Mouse (Mus musculus): ENCODE data around the gene Zdhhc6. TPM values are rescaled to one million over a fixed set of nuclear protein-coding genes. Genes with fewer than 3 reads are reported as not detected.

Gene Zdhhc6
- polyA plus RNA-seq, 1 experiment from 2014 or later, result 112 TPM

DNA sequence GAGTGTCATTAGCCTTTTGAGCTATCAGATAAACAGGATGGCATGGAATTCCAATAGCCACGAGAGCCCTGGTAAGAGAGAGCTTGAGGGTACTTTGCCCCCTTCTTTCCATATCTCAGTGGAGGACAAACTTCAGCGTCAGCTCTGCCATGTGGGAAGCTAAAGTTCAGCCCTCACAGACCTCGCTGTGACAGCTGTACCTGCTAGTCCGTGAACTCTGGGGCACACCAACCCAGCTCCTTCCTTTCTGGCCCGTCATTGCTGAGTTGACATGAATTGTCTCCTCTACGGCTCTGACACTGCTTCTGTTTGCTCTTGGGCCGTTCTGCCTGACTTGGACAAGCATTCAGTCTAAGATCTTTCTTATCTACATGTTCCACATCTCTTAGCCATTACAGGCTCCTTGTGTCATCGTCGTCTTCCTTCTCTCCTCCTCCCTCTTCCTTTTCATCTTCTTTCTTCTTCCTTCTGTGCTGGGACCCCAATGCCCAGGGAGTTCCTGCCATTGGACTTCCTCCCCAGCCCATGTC, 67.8 kb downstream of the Zdhhc6 start:
- no peak for ATAC-seq (ENCODE audit: low FRiP score)
- Histone ChIP-seq H3K4me3 (ENCODE audit: low read depth, low read length) (no peak overlapping the region), H3K9me3 (ENCODE audit: control insufficient read depth, low read length) (no peaks in the 10 kb centered on the region), H3K4me2 (no peak overlapping the region), H3K36me3 (ENCODE audit: control insufficient read depth, insufficient read depth, low read length) (no peaks in the 10 kb centered on the region), H3K27ac (ENCODE audit: low read depth, low read length) (no peak overlapping the region), H3K4me1 (ENCODE audit: control insufficient read depth, insufficient read depth, low read length) (peaks cover under 1% of the 10 kb centered on the region; the same call in 1 of the 2 replicates), H3K27me3 (ENCODE audit: control insufficient read depth, insufficient read depth, low read length) (no peaks in the 10 kb centered on the region; the same call in 1 of the 2 replicates), H3K9ac (ENCODE audit: low read length) (no peak overlapping the region)
- WGBS, result 77% methylated on average over 9 of the region's 9 CpGs
- DNase-seq (ENCODE audit: low spot score, missing footprints), result no peak

GRCm38 (mm10) chr19:55247563-55247962, 68.3 kb downstream of the Zdhhc6 start:
- Histone ChIP-seq H3K4me3 (ENCODE audit: low read depth, low read length) (no peak overlapping the region), H3K36me3 (ENCODE audit: control insufficient read depth, insufficient read depth, low read length) (no peaks in the 10 kb centered on the region), H3K9ac (ENCODE audit: low read length) (no peak overlapping the region), H3K9me3 (ENCODE audit: control insufficient read depth, low read length) (no peaks in the 10 kb centered on the region), H3K4me1 (ENCODE audit: control insufficient read depth, insufficient read depth, low read length) (no peaks in the 10 kb centered on the region), H3K27ac (ENCODE audit: low read depth, low read length) (no peak overlapping the region), H3K27me3 (ENCODE audit: control insufficient read depth, insufficient read depth, low read length) (no peaks in the 10 kb centered on the region; the same call in 1 of the 2 replicates), H3K4me2 (no peak overlapping the region)
- ATAC-seq (ENCODE audit: low FRiP score) (no peak), DNase-seq (ENCODE audit: low spot score, missing footprints) (no peak)
- 82% methylated on average over 5 of the region's 5 CpGs for WGBS

GRCm38 (mm10) chr19:55244791-55245231, 71.0 kb downstream of the Zdhhc6 start:
- ATAC-seq (ENCODE audit: low FRiP score), result no peak
- 30% methylated on average over 7 of the region's 7 CpGs for WGBS
- H3K9me3 ChIP-seq (ENCODE audit: control insufficient read depth, low read length), result no peaks in the 10 kb centered on the region
- H3K27ac ChIP-seq (ENCODE audit: low read depth, low read length), result no peak overlapping the region
- H3K27me3 ChIP-seq (ENCODE audit: control insufficient read depth, insufficient read depth, low read length), result no peaks in the 10 kb centered on the region
- no peaks in the 10 kb centered on the region for H3K4me1 ChIP-seq (ENCODE audit: control insufficient read depth, insufficient read depth, low read length)
- H3K4me3 ChIP-seq (ENCODE audit: low read depth, low read length), result no peak overlapping the region
- H3K36me3 ChIP-seq (ENCODE audit: control insufficient read depth, insufficient read depth, low read length), result no peaks in the 10 kb centered on the region
- no peak overlapping the region for H3K9ac ChIP-seq (ENCODE audit: low read length)
- DNase-seq (ENCODE audit: low spot score, missing footprints), result no peak
- no peak overlapping the region for H3K4me2 ChIP-seq

DNA sequence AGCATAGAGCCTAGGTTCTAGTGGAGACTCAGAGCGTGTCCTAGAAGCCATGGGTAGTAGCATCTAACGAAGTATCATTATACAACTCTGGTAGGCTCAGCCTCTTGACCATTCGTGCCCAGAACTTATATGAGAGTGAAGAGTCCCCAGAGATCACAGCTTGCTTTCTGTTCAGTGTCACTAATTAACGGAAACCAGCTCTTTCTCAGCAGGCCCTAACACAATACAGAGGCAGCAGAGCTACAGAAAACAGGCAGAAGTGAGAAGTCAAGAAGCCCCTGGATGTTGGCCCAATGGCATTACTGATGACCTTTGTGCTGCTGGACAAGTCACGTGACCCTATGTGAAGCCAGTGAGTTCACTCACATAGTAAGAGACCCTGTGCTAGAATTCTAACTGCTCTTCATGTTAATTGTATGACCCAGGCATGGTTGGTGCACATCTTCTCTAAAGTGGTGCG, 74.6 kb downstream of the Zdhhc6 start, which contains the start of gene Gucy2g:
Gucy2g (minus strand) TSS at position 51 of the 460 bp plus-strand sequence.
- ATAC-seq (ENCODE audit: low FRiP score) (no peak), DNase-seq (ENCODE audit: low spot score, missing footprints) (no peak)
- Histone ChIP-seq H3K9ac (ENCODE audit: low read length) (no peak within 1 kb of the TSS), H3K4me2 (no peak within 1 kb of the TSS), H3K36me3 (ENCODE audit: control insufficient read depth, insufficient read depth, low read length) (no peaks in the 10 kb centered on the region), H3K27me3 (ENCODE audit: control insufficient read depth, insufficient read depth, low read length) (no peaks in the 10 kb centered on the region), H3K4me1 (ENCODE audit: control insufficient read depth, insufficient read depth, low read length) (no peaks in the 10 kb centered on the region), H3K4me3 (ENCODE audit: low read depth, low read length) (no peak within 1 kb of the TSS), H3K9me3 (ENCODE audit: control insufficient read depth, low read length) (no peaks in the 10 kb centered on the region), H3K27ac (ENCODE audit: low read depth, low read length) (no peak within 1 kb of the TSS)
- WGBS, result 79% methylated on average over 6 of the region's 6 CpGs

DNA sequence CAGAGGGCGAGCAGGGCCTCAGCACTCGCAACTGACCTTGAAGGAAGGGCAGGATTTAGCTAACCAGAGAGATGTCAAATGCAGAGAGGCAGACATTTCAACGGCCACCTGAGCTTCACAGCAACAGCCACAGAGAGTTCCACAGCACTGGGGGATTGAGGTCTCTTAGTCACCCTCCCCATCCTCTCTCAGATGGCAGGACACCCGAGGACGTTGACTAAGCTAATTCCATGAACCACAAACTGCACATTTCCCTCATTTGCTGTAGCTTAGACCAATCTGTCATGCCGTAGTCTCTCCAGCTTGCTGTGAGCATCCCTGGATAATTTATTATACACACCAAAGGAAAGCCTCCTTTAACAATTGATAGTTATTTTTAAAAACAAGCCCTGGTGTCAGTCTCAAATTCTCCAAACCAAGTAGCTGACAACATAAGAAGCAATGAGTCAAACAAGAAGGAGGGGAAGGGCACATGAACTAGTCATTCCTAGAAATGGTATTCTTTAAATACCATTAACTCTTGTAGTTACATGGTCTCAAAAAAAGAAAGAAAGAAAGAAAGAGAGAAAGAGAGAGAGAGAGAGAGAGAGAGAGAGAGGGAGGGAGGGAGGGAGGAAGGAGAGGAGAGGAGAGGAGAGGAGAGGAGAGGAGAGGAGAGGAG, 75.9 kb downstream of the Zdhhc6 start:
- H3K9ac ChIP-seq (ENCODE audit: low read length), result no peak overlapping the region
- H3K9me3 ChIP-seq (ENCODE audit: control insufficient read depth, low read length), result no peaks in the 10 kb centered on the region
- H3K27me3 ChIP-seq (ENCODE audit: control insufficient read depth, insufficient read depth, low read length), result no peaks in the 10 kb centered on the region
- no peak overlapping the region for H3K27ac ChIP-seq (ENCODE audit: low read depth, low read length)
- no peaks in the 10 kb centered on the region for H3K4me1 ChIP-seq (ENCODE audit: control insufficient read depth, insufficient read depth, low read length)
- no peak overlapping the region for H3K4me3 ChIP-seq (ENCODE audit: low read depth, low read length)
- 79% methylated on average over 6 of the region's 6 CpGs for WGBS
- ATAC-seq (ENCODE audit: low FRiP score) (no peak), DNase-seq (ENCODE audit: low spot score, missing footprints) (no peak)
- no peaks in the 10 kb centered on the region for H3K36me3 ChIP-seq (ENCODE audit: control insufficient read depth, insufficient read depth, low read length)
- no peak overlapping the region for H3K4me2 ChIP-seq

DNA sequence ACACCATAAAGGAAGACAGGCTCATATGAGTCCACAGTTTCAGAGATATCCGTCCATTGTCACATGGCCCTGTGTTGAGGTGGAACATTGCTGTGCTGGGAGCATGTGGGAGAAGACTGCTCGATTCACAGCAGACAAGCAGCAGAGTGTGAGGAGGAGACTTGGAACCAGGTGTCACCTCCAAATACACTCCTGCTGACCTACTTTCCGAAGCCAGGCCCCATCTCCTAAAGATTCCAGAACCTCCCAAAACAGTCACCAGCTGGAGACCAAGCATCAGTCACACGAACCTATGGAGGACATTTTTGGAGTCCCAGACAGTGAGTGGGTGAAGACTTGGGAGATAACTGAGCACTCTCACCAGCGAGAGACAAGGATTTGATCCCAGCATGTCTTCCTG, 79.3 kb downstream of the Zdhhc6 start:
- no peak for DNase-seq (ENCODE audit: low spot score, missing footprints)
- no peaks in the 10 kb centered on the region for H3K36me3 ChIP-seq (ENCODE audit: control insufficient read depth, insufficient read depth, low read length)
- H3K4me1 ChIP-seq (ENCODE audit: control insufficient read depth, insufficient read depth, low read length), result no peaks in the 10 kb centered on the region
- ATAC-seq (ENCODE audit: low FRiP score), result no peak
- H3K4me2 ChIP-seq, result no peak overlapping the region
- no peaks in the 10 kb centered on the region for H3K9me3 ChIP-seq (ENCODE audit: control insufficient read depth, low read length)
- no peak overlapping the region for H3K27ac ChIP-seq (ENCODE audit: low read depth, low read length)
- WGBS, result 79% methylated on average over 5 of the region's 5 CpGs
- no peak overlapping the region for H3K4me3 ChIP-seq (ENCODE audit: low read depth, low read length)
- no peak overlapping the region for H3K9ac ChIP-seq (ENCODE audit: low read length)
- H3K27me3 ChIP-seq (ENCODE audit: control insufficient read depth, insufficient read depth, low read length), result no peaks in the 10 kb centered on the region

GRCm38 (mm10) chr19:55236026-55236425, 79.8 kb downstream of the Zdhhc6 start:
- no peaks in the 10 kb centered on the region for H3K27me3 ChIP-seq (ENCODE audit: control insufficient read depth, insufficient read depth, low read length)
- 56% methylated on average over 2 of the region's 2 CpGs for WGBS
- H3K9me3 ChIP-seq (ENCODE audit: control insufficient read depth, low read length), result no peaks in the 10 kb centered on the region
- no peak overlapping the region for H3K4me2 ChIP-seq
- H3K4me3 ChIP-seq (ENCODE audit: low read depth, low read length), result no peak overlapping the region
- no peak for ATAC-seq (ENCODE audit: low FRiP score)
- DNase-seq (ENCODE audit: low spot score, missing footprints), result no peak
- H3K4me1 ChIP-seq (ENCODE audit: control insufficient read depth, insufficient read depth, low read length), result no peaks in the 10 kb centered on the region
- H3K9ac ChIP-seq (ENCODE audit: low read length), result no peak overlapping the region
- no peaks in the 10 kb centered on the region for H3K36me3 ChIP-seq (ENCODE audit: control insufficient read depth, insufficient read depth, low read length)
- no peak overlapping the region for H3K27ac ChIP-seq (ENCODE audit: low read depth, low read length)

DNA sequence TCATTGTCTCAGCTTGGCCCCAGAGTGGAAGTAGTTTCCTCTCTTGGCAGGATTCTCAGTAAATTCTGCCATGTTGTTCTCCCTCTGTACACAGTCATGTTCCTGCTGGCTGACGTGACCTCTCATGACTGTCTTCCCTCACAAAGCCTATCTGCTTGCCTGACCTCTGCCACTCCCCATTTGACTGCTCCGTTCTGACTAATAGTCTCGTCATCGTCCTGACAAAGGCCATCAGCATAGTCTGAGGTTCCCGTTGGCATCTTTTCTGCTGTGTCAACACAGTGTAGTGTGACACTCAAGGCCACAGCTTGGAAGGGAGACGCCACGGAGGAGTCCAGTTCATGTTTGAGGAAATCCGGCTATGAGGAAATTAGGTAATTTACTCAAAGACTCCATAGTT, 83.7 kb downstream of the Zdhhc6 start:
- DNase-seq (ENCODE audit: low spot score, missing footprints) (no peak), ATAC-seq (ENCODE audit: low FRiP score) (no peak)
- H3K36me3 ChIP-seq (ENCODE audit: control insufficient read depth, insufficient read depth, low read length), result no peaks in the 10 kb centered on the region
- no peaks in the 10 kb centered on the region for H3K4me1 ChIP-seq (ENCODE audit: control insufficient read depth, insufficient read depth, low read length)
- H3K9ac ChIP-seq (ENCODE audit: low read length), result no peak overlapping the region
- H3K27ac ChIP-seq (ENCODE audit: low read depth, low read length), result no peak overlapping the region
- no peaks in the 10 kb centered on the region for H3K9me3 ChIP-seq (ENCODE audit: control insufficient read depth, low read length)
- no peak overlapping the region for H3K4me2 ChIP-seq
- 68% methylated on average over 8 of the region's 8 CpGs for WGBS
- H3K4me3 ChIP-seq (ENCODE audit: low read depth, low read length), result no peak overlapping the region
- no peaks in the 10 kb centered on the region for H3K27me3 ChIP-seq (ENCODE audit: control insufficient read depth, insufficient read depth, low read length)

DNA sequence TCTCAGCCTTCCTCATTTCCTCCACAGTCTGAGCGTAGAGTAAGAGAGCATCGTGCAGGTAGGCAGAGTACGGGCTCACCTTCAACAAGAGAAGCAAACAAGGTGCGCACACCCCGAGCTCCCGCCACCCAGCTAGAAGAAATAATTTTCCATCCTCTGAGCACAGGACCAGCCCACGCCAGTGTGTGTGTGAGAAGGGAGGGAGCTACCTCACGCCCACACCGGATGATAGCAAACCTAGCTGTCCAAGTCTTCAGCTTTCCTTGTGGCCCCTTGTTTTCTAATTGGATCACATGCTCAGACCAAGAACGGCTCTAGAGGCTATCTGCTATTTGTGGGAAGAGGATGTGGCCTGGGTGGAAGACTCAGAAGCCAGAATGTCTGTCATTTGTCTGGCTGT, 84.8 kb downstream of the Zdhhc6 start:
- H3K4me3 ChIP-seq (ENCODE audit: low read depth, low read length), result no peak overlapping the region
- DNase-seq (ENCODE audit: low spot score, missing footprints) (no peak), ATAC-seq (ENCODE audit: low FRiP score) (no peak)
- no peaks in the 10 kb centered on the region for H3K9me3 ChIP-seq (ENCODE audit: control insufficient read depth, low read length)
- no peaks in the 10 kb centered on the region for H3K4me1 ChIP-seq (ENCODE audit: control insufficient read depth, insufficient read depth, low read length)
- H3K27me3 ChIP-seq (ENCODE audit: control insufficient read depth, insufficient read depth, low read length), result no peaks in the 10 kb centered on the region
- WGBS, result 84% methylated on average over 10 of the region's 10 CpGs
- no peak overlapping the region for H3K4me2 ChIP-seq
- H3K27ac ChIP-seq (ENCODE audit: low read depth, low read length), result no peak overlapping the region
- no peak overlapping the region for H3K9ac ChIP-seq (ENCODE audit: low read length)
- no peaks in the 10 kb centered on the region for H3K36me3 ChIP-seq (ENCODE audit: control insufficient read depth, insufficient read depth, low read length)
